Comparison of ENCODE assay signal across 22 mouse cellular contexts in genomic region chr11:116058868-116059690, GRCm38 (mm10). TPM values are rescaled to one million over a fixed set of nuclear protein-coding genes. Genes with fewer than 3 reads are reported as not detected.
A peak's percentile ranks its signal among the peaks of the same experiment; 100 is the strongest.
DNase-seq lines count a peak whose midpoint lies in the region; ATAC-seq lines count a peak whose summit lies in the region.
"Had no signal": no experiment of that assay in that cellular context is flagged by ENCODE, and none has a peak within 500 bp of the region (broad histone marks: within the 10 kb centered on the region; RNA-seq: fewer than 3 reads in every experiment).

No protein-coding gene starts in this region.

- H3K27me3 ChIP-seq in hindbrain, embryonic 10.5 days (ENCODE audit: insufficient read depth, poor library complexity, severe bottlenecking) = no peaks in the 10 kb centered on the region
- H3K27me3 ChIP-seq in hindbrain, embryonic 12.5 days = no peaks in the 10 kb centered on the region
- no peaks in the 10 kb centered on the region for H3K27me3 ChIP-seq in liver, embryonic 11.5 days (replicated peaks; ENCODE audit: control insufficient read depth, insufficient read depth, low read length)
- H3K27me3 ChIP-seq: hindbrain, embryonic 13.5 days; stomach, embryonic 15.5 days had no signal

- peak; percentile 67 for DNase-seq in cerebellum, adult 11-12 months
- no peak for DNase-seq in cerebellum, postnatal 10 days
- no peak for DNase-seq in hindbrain, embryonic 10.5 days (ENCODE audit: low spot score)
- DNase-seq in liver = peak; percentile 3
- DNase-seq in liver, embryonic 11.5 days (ENCODE audit: low spot score) = no peak
- DNase-seq in cerebellum, adult 9-11 months = peak; percentile 66
- no peak for DNase-seq in kidney, postnatal 36 days
- DNase-seq: adrenal gland, postnatal 14 days; gastrocnemius, postnatal 10 days; kidney, adult 2 months; kidney, postnatal 14 days; left cerebral cortex, postnatal 4 days; thymus, adult 2 months; thymus, postnatal 4 days had no signal

- H3K9me3 ChIP-seq in hindbrain, embryonic 10.5 days = no peaks in the 10 kb centered on the region
- H3K9me3 ChIP-seq in hindbrain, embryonic 12.5 days (replicated peaks) = no peaks in the 10 kb centered on the region
- H3K9me3 ChIP-seq in liver, embryonic 11.5 days (ENCODE audit: control insufficient read depth, low read length) = no peaks in the 10 kb centered on the region
- H3K9me3 ChIP-seq: heart, embryonic 10.5 days; hindbrain, embryonic 13.5 days; stomach, embryonic 15.5 days had no signal

- H3K4me2 ChIP-seq in hindbrain, embryonic 12.5 days (replicated peaks) = no peak overlapping the region
- H3K4me2 ChIP-seq in liver, embryonic 11.5 days = no peak overlapping the region
- H3K4me2 ChIP-seq: hindbrain, embryonic 13.5 days; midbrain, embryonic 11.5 days; stomach, embryonic 15.5 days had no signal

- 0 out of 2 replicates have a peak overlapping the region, but pooled peaks have one; percentile 14 for H3K27ac ChIP-seq in hindbrain, embryonic 10.5 days
- no peak overlapping the region for H3K27ac ChIP-seq in hindbrain, embryonic 12.5 days
- H3K27ac ChIP-seq in liver, embryonic 11.5 days (ENCODE audit: low read depth, low read length) = no peak overlapping the region; the same call in 1 of the 2 replicates
- H3K27ac ChIP-seq: heart, embryonic 10.5 days; hindbrain, embryonic 13.5 days; liver, embryonic 14.5 days; macrophage; stomach, embryonic 15.5 days had no signal

- peaks cover 94% of the 10 kb centered on the region for H3K36me3 ChIP-seq in hindbrain, embryonic 10.5 days
- peaks cover 83% of the 10 kb centered on the region for H3K36me3 ChIP-seq in hindbrain, embryonic 12.5 days
- peaks cover 65% of the 10 kb centered on the region for H3K36me3 ChIP-seq in liver, embryonic 11.5 days (ENCODE audit: control insufficient read depth, insufficient read depth, low read length)

- 95% methylated on average over 17 of the region's 17 CpGs for WGBS in hindbrain, embryonic 10.5 days
- 94% methylated on average over 17 of the region's 17 CpGs for WGBS in hindbrain, embryonic 12.5 days
- 91% methylated on average over 17 of the region's 17 CpGs for WGBS in liver, embryonic 11.5 days

- H3K4me1 ChIP-seq in hindbrain, embryonic 10.5 days (replicated peaks) = peaks cover 15% of the 10 kb centered on the region
- H3K4me1 ChIP-seq in hindbrain, embryonic 12.5 days = 0 out of 2 replicates have a peak, but pooled peaks cover 4% of the 10 kb centered on the region
- H3K4me1 ChIP-seq in liver, embryonic 11.5 days (replicated peaks; ENCODE audit: control insufficient read depth, insufficient read depth, low read length) = peaks cover 29% of the 10 kb centered on the region
- H3K4me1 ChIP-seq: hindbrain, embryonic 13.5 days; stomach, embryonic 15.5 days had no signal

- no peak for ATAC-seq in hindbrain, embryonic 12.5 days (ENCODE audit: low FRiP score)
- ATAC-seq in liver, embryonic 11.5 days (replicated peaks; ENCODE audit: low FRiP score) = no peak
- ATAC-seq: forebrain, embryonic 16.5 days had no signal

- no peak overlapping the region for H3K4me3 ChIP-seq in hindbrain, embryonic 10.5 days
- H3K4me3 ChIP-seq in hindbrain, embryonic 12.5 days = no peak overlapping the region
- no peak overlapping the region for H3K4me3 ChIP-seq in liver, embryonic 11.5 days (ENCODE audit: low read depth, low read length)
- H3K4me3 ChIP-seq: heart, embryonic 10.5 days; hindbrain, embryonic 13.5 days; stomach, embryonic 15.5 days had no signal

- no peak overlapping the region for H3K9ac ChIP-seq in hindbrain, embryonic 12.5 days
- no peak overlapping the region for H3K9ac ChIP-seq in liver, embryonic 11.5 days (ENCODE audit: low read depth, low read length)
- H3K9ac ChIP-seq: liver, embryonic 14.5 days; stomach, embryonic 15.5 days had no signal

RNA-seq across cellular contexts. Expression of gene Unc13d, which starts 18.7 kb away (rescaled TPM):
- 3.1 and 4.5 TPM in 2 replicates for polyA plus RNA-seq in hindbrain, embryonic 10.5 days (2016; fragmentation: Nextera tagmentation; extraction: Ambion mirVana)
- 1.6 and 1.7 TPM in 2 replicates for polyA plus RNA-seq in hindbrain, embryonic 12.5 days (2016; fragmentation: Nextera tagmentation; extraction: Ambion mirVana)
- 44.8 and 45.3 TPM in 2 replicates for polyA plus RNA-seq in liver, embryonic 11.5 days (2014; fragmentation: Nextera tagmentation; extraction: Ambion mirVana)

RNA-seq across cellular contexts. Expression of gene Wbp2, which starts 27.7 kb away (rescaled TPM):
- polyA plus RNA-seq in hindbrain, embryonic 10.5 days (2016; fragmentation: Nextera tagmentation; extraction: Ambion mirVana) = 98.1 and 128 TPM in 2 replicates
- polyA plus RNA-seq in hindbrain, embryonic 12.5 days (2016; fragmentation: Nextera tagmentation; extraction: Ambion mirVana) = 90.7 and 97.7 TPM in 2 replicates
- polyA plus RNA-seq in liver, embryonic 11.5 days (2014; fragmentation: Nextera tagmentation; extraction: Ambion mirVana) = 98.8 and 105 TPM in 2 replicates

RNA-seq across cellular contexts. Expression of gene Unk, which starts 29.0 kb away (rescaled TPM):
- 47.7 and 51.3 TPM in 2 replicates for polyA plus RNA-seq in hindbrain, embryonic 10.5 days (2016; fragmentation: Nextera tagmentation; extraction: Ambion mirVana)
- 48.8 and 49.1 TPM in 2 replicates for polyA plus RNA-seq in hindbrain, embryonic 12.5 days (2016; fragmentation: Nextera tagmentation; extraction: Ambion mirVana)
- polyA plus RNA-seq in liver, embryonic 11.5 days (2014; fragmentation: Nextera tagmentation; extraction: Ambion mirVana) = 28.9 and 34.1 TPM in 2 replicates

RNA-seq across cellular contexts. Expression of gene H3f3b, which starts 31.3 kb away (rescaled TPM):
- polyA plus RNA-seq in hindbrain, embryonic 10.5 days (2016; fragmentation: Nextera tagmentation; extraction: Ambion mirVana) = 1,623 and 1,834 TPM in 2 replicates
- polyA plus RNA-seq in hindbrain, embryonic 12.5 days (2016; fragmentation: Nextera tagmentation; extraction: Ambion mirVana) = 2,216 and 2,474 TPM in 2 replicates
- 1,141 and 1,182 TPM in 2 replicates for polyA plus RNA-seq in liver, embryonic 11.5 days (2014; fragmentation: Nextera tagmentation; extraction: Ambion mirVana)

RNA-seq across cellular contexts. Expression of gene Galk1, which starts 46.6 kb away (rescaled TPM):
- polyA plus RNA-seq in hindbrain, embryonic 10.5 days (2016; fragmentation: Nextera tagmentation; extraction: Ambion mirVana) = 184 and 204 TPM in 2 replicates
- 109 and 115 TPM in 2 replicates for polyA plus RNA-seq in hindbrain, embryonic 12.5 days (2016; fragmentation: Nextera tagmentation; extraction: Ambion mirVana)
- polyA plus RNA-seq in liver, embryonic 11.5 days (2014; fragmentation: Nextera tagmentation; extraction: Ambion mirVana) = 299 and 304 TPM in 2 replicates

Comparison
In these comparisons a context has a peak if more than half of its experiments do, and no peak if none do; other contexts are left out.
1. DNase-seq: peak in cerebellum, adult 11-12 months (single experiment), liver (single experiment) and cerebellum, adult 9-11 months (single experiment); none in cerebellum, postnatal 10 days (0 of 2), hindbrain, embryonic 10.5 days (single experiment), liver, embryonic 11.5 days (single experiment) and kidney, postnatal 36 days (0 of 2).